Mouse (Mus musculus) E14TG2a.4 (cell line): ENCODE measurements around the gene Cars2.

Experiments used
- CTCF ChIP-seq: conservative IDR thresholded peaks from 2 replicates; pipeline ENCODE4 v1.5.1; 2014; ENCODE audit warnings: low read length
- NANOG ChIP-seq: IDR thresholded peaks from 2 replicates; pipeline ENCODE4 v1.6.1; 2014; ENCODE audit warnings: borderline replicate concordance, low read length, mixed read lengths

DNA sequence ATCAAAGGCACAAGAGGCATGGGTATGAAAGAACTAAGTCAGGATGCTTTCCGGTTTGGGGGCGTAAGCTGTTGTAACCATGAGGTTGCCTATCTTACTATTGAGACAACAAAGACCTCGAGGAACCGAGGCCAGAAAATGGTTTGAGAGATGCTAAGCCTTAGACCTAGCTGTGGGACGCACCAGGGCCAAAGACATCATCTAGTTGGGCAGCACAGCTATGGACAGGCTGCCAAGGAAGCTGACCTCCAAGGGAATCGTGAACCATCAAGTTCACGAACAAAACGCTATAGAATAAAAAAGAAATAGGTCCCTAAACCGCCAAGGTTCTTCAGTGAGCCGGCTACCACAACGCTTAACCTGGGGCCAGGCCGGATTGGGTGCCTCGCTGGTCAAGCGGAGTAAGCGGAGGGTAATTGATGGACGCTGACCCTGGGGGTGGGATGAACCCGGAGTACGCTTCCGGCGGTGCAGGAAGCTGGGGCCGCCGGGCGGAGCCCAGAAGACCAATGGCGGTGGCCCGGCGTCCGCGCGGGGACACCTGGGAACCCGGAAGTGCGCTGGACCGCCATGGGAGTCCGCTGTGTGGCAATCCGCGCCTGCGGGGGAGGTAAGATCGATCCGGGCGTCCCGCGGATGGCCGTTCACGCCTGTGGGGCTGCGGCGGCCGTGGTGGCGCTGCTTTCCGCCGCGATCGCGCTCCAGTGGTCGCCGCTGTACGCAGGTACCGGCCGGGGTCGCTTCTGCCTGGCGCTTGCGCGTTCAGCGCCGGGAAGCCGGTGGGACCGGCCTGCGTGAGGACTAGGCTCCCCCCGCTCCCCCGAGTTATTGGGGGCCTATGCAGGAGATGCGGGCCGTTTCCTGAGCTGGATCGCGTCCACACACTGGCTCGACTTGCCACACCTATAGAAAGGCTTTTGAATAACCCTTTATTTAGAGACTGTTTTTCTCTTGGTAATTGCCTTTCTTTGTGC, 53.3 kb downstream of the Cars2 start, which contains the start of gene Naxd:
- TF ChIP-seq CTCF: no peak
- TF ChIP-seq NANOG: no peak
